Mouse (Mus musculus): Measurements from ENCODE around the gene Cd5l. TPM values are rescaled to one million over a fixed set of nuclear protein-coding genes. Genes with fewer than 3 reads are reported as not detected.

Gene Cd5l
- polyA plus RNA-seq (2014; fragmentation: Illumina TruSeq; extraction: RNeasy Lipid Tissue Mini Kit (QIAGEN cat#74804); ENCODE audit: low read depth, low replicate concordance): not detected

DNA sequence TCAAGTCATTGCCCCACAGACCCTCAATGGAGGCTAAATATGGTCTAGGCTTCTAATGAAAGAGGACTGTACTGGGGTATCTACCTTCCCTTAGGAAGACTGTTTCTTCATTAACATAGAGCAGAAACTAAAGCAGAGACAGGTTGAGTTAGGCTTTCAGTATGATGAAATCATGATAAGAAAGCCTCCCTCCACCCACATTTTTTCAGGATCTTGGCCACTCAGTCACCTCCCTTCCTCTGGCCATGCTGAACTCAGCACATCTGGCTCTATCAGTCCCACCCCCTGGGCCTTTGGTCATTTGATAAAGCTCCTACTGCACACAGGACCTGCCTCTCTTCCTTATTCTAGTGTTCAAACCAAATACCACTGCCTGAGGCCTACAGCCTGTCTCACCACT lies at the start of gene Cd5l:
TSS of gene Cd5l (plus strand) at position 301 of the 400 bp plus-strand sequence.

GRCm38 (mm10) chr3:87376195-87377165 lies 18.8 kb downstream of the Cd5l start, which contains the start of gene Fcrl1:
Fcrl1 (plus strand) TSS chr3:87376387.

Other genes starting within 250 kb of the Cd5l start
- gene Kirrel, start 183.1 kb upstream of the Cd5l start, polyA plus RNA-seq (2014; fragmentation: Illumina TruSeq; extraction: RNeasy Lipid Tissue Mini Kit (QIAGEN cat#74804); ENCODE audit: low read depth, low replicate concordance): 3.5 TPM
- gene Fcrls, start 94.1 kb upstream of the Cd5l start, polyA plus RNA-seq (2014; fragmentation: Illumina TruSeq; extraction: RNeasy Lipid Tissue Mini Kit (QIAGEN cat#74804); ENCODE audit: low read depth, low replicate concordance): not detected
- gene Fcrl1, start 18.5 kb downstream of the Cd5l start, polyA plus RNA-seq (2014; fragmentation: Illumina TruSeq; extraction: RNeasy Lipid Tissue Mini Kit (QIAGEN cat#74804); ENCODE audit: low read depth, low replicate concordance): not detected
- gene Fcrl5, start 77.9 kb downstream of the Cd5l start, polyA plus RNA-seq (2014; fragmentation: Illumina TruSeq; extraction: RNeasy Lipid Tissue Mini Kit (QIAGEN cat#74804); ENCODE audit: low read depth, low replicate concordance): not detected
- gene Etv3, start 167.5 kb downstream of the Cd5l start, polyA plus RNA-seq (2014; fragmentation: Illumina TruSeq; extraction: RNeasy Lipid Tissue Mini Kit (QIAGEN cat#74804); ENCODE audit: low read depth, low replicate concordance): 9.6 TPM

All from kidney, adult 10 weeks (tissue).